Mouse (Mus musculus): Measurements from ENCODE around the gene Vdac2. TPM values are rescaled to one million over a fixed set of nuclear protein-coding genes. Genes with fewer than 3 reads are reported as not detected.
A peak's percentile ranks its signal among the peaks of the same experiment; 100 is the strongest.

The Vdac2 gene
- total RNA-seq, 2 experiments from 2014 or later = 256 to 257 TPM

- no peak for DNase-seq (ENCODE audit: low spot score in 2 of 2)
These were observed 8.8 kb upstream of the Vdac2 start for GRCm38 (mm10) chr14:21816255-21816654.

GRCm38 (mm10) chr14:21817453-21817852 is 7.6 kb upstream of the Vdac2 start:
- no peak for DNase-seq (ENCODE audit: low spot score in 2 of 2)

- DNase-seq (ENCODE audit: low spot score in 2 of 2) = no peak
These were observed 4.0 kb upstream of the Vdac2 start for GRCm38 (mm10) chr14:21820880-21821505.

GRCm38 (mm10) chr14:21822307-21822706 is 2.7 kb upstream of the Vdac2 start:
- no peak for DNase-seq (ENCODE audit: low spot score in 2 of 2)

GRCm38 (mm10) chr14:21822795-21823374 is 2.2 kb upstream of the Vdac2 start:
- DNase-seq (ENCODE audit: low spot score in 2 of 2) = peak in 1 of 2 experiments; percentile 55

GRCm38 (mm10) chr14:21823897-21824296 is 1.1 kb upstream of the Vdac2 start:
- DNase-seq (ENCODE audit: low spot score in 2 of 2) = no peak

GRCm38 (mm10) chr14:21825786-21826491 is 901 bp downstream of the Vdac2 start:
- DNase-seq (ENCODE audit: low spot score in 2 of 2) = no peak

- DNase-seq (ENCODE audit: low spot score in 2 of 2) = peak; percentile 90 to 97
These were observed 6.1 kb downstream of the Vdac2 start for GRCm38 (mm10) chr14:21830876-21831767.

- DNase-seq (ENCODE audit: low spot score in 2 of 2) = no peak
These were observed 6.9 kb downstream of the Vdac2 start for GRCm38 (mm10) chr14:21831830-21832403.

GRCm38 (mm10) chr14:21838336-21839017 is 13.4 kb downstream of the Vdac2 start:
- no peak for DNase-seq (ENCODE audit: low spot score in 2 of 2)

GRCm38 (mm10) chr14:21841819-21842592 is 17.0 kb downstream of the Vdac2 start:
- DNase-seq (ENCODE audit: low spot score in 2 of 2) = no peak

GRCm38 (mm10) chr14:21843263-21843662 is 18.2 kb downstream of the Vdac2 start:
- DNase-seq (ENCODE audit: low spot score in 2 of 2) = no peak

- no peak for DNase-seq (ENCODE audit: low spot score in 2 of 2)
These were observed 21.9 kb downstream of the Vdac2 start for GRCm38 (mm10) chr14:21846827-21847380.

GRCm38 (mm10) chr14:21847381-21848165 is 22.5 kb downstream of the Vdac2 start:
- no peak for DNase-seq (ENCODE audit: low spot score in 2 of 2)

- peak; percentile 91 to 94 for DNase-seq (ENCODE audit: low spot score in 2 of 2)
These were observed 23.4 kb downstream of the Vdac2 start, which contains the start of gene Comtd1 for GRCm38 (mm10) chr14:21848166-21849154. Gene Comtd1 (minus strand): TSS chr14:21848977.

GRCm38 (mm10) chr14:21849524-21850418 is 24.7 kb downstream of the Vdac2 start:
- no peak for DNase-seq (ENCODE audit: low spot score in 2 of 2)
